Mouse (Mus musculus) central nervous system, embryonic 18 days (tissue): ENCODE measurements around the gene Il1rapl1. TPM values are rescaled to one million over a fixed set of nuclear protein-coding genes. Genes with fewer than 3 reads are reported as not detected.

Source experiments
- polyA plus RNA-seq: library from polyadenylated mRNA; depleted of rRNA; stranded (reverse); fragments of >200 nt; gene quantifications from 2 replicates; pipeline ENCODE4 v1.2.3, GENCODE M21; 2012; rRNA removed

Gene Il1rapl1
- polyA plus RNA-seq = 1.3 and 1.4 TPM in 2 replicates

GRCm38 (mm10) chrX:88115609-88116073, at the start of gene Il1rapl1:
Il1rapl1 (minus strand) TSS chrX:88115645.

